Mouse (Mus musculus): ENCODE results near the gene Dhps.
"Not testable (repeated sequence)": the region's sequence is repeated elsewhere in the genome, so short reads cannot be mapped to it uniquely, and the experiment has no call there.

The Dhps gene

DNA sequence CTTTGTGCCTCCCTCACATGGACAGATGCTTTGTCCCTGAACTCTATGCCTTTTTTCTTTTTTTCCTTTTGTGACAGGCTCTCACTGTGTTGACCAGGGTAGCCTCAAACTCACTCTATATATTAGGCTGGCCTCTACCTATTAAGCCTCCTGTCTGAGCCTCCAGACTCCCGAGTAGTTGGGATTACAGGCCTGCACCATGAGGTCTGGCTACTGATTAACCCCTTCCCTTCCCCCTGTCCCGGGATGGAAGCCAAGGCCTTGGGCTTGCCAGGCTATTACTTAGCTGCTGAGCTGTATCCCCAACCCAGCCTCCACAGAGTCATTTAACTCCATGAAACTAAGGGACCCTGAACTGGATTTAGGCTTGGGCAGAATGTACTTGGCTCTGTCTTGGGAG, 6.3 kb upstream of the Dhps start:
- DNase-seq, result no peak

DNA sequence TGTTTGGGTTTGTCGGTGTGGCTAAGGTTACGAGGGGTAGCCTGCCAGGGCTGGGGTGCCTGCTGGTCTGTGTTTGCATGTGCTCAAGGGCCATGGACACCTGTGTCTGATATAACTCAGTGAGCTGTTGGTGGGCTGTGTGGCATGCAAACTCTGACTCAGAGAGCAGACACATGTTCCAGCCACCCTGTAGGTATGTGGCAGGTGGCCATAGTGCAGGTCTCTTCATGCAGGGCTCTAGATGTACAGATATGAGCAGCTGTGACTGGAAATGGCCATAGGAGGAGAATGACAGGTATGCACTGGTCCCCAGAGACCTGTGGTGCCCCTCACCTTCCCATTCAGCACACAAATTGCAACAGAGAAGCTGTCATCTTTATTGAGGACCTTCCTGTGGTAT, 4.4 kb upstream of the Dhps start:
- DNase-seq, result no peak

DNA sequence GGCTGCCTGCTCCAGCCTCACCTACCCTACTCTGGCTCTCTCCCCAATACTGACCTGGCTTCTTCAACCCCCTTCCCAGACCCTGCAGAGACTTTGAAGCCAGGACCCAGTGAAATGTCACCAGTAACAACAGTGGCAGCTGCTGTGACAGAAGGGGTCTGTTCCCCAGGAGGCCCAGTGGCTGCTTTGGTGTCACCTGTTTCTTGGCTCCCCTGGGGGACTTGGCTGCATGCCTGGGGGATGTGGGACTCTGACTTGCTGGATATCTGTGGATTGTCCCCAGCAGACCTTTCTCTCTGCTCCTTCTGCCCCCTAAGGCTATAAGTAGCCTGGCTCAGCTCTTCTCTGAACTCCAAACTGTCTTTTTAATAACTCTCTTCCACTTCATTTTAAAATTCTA, 3.6 kb upstream of the Dhps start, which contains the start of gene Gm5741:
Gene Gm5741, minus strand, starts transcription at position 1 of the 400 bp plus-strand sequence.
- no peak for DNase-seq

DNA sequence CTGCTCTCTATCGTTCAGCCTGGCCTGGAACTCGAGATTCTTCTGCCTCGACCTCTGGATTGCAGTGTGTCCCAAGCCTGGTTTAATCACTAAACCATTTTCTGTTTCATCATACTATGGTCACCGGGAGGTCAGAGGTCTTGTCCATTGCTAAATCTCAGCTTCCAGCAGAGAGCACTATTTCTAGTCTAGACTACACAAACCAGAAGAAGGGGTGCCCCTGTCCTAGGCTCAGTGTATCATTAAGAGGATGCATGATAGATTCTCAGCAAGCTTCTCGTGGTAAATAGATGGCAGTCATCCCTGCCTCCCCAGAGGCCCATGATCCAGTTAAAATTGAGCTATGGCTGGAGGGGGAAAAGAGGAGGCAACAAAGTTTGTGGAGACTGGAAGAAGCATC, 516 bp upstream of the Dhps start:
- DNase-seq, result peak; percentile 24 to 33

DNA sequence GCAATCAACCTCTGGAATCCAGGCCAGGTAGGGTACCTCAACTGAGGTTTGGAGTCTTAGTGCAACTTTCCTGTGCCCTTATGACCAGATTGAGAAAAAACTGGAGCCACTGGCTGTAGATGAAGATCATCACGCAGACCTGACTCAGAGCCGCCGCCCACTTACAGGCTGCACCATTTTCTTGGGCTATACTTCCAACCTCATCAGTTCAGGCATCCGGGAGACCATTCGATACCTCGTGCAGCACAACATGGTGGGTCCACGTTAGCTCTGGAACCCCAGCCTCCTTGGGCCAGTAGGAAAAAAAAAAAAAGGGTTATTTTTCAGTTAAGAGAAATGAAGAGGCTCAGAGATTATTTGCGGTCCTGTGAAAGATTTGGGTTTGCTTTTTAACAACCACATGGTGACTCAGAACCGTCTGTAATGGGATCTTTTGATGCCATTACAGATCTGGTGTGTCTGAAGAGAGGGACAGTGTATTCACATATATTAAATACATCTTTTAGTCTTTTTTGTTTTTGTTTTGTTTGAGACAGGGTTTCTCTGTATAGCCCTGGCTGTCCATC, 890 bp downstream of the Dhps start:
- no peak for DNase-seq

DNA sequence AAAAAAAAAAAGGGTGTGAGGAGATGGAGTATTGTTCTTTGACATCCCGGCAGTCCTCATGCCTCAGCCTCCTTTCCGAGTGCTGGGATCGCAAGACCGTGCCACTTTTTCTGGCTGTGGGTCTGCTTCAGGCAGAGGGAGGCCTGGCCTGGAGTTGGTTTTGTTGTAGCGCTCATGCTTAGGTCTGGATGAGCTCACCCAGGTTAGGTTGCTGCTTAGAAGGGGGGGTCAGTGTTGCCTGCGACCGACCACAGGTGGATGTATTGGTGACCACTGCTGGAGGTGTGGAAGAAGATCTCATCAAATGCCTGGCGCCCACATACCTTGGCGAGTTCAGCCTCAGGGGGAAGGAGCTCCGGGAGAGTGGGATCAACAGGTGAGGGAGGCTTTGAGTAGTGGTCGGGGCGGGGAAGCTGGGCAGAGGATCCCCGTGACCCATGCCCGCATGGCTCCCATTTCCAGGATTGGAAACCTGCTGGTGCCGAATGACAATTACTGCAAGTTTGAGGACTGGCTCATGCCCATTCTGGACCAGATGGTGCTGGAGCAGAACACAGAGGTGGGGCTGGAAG, 1.6 kb downstream of the Dhps start:
- no peak for DNase-seq

DNA sequence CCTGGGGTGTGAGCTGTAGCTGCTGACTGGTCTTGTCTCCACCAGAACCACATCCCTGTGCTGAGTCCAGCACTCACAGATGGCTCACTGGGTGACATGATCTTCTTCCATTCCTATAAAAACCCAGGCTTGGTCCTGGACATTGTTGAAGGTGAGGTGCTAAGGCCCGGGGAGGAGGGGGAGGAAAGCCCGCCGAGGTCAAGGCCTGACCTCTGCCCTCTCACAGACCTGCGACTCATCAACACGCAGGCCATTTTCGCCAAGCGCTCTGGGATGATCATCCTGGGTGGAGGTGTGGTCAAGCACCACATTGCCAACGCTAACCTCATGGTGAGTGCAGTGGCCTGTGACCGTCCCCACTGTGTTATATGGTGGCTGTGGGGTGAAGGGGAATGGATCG, 2.6 kb downstream of the Dhps start:
- no peak for DNase-seq

DNA sequence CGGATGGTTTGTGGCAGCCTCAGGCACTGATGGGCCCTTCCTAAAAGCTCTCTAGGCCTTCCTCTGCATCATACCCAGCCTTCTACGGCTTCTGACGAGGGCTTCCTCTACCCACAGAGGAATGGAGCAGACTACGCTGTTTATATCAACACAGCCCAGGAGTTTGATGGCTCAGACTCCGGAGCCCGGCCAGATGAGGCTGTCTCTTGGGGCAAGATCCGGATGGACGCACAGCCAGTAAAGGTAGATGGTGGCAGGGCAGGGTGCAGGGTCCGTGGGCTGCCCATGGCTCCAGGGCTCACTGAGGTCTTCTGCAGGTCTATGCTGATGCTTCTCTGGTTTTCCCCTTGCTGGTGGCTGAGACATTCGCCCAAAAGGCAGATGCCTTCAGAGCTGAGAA, 3.1 kb downstream of the Dhps start:
- no peak for DNase-seq

DNA sequence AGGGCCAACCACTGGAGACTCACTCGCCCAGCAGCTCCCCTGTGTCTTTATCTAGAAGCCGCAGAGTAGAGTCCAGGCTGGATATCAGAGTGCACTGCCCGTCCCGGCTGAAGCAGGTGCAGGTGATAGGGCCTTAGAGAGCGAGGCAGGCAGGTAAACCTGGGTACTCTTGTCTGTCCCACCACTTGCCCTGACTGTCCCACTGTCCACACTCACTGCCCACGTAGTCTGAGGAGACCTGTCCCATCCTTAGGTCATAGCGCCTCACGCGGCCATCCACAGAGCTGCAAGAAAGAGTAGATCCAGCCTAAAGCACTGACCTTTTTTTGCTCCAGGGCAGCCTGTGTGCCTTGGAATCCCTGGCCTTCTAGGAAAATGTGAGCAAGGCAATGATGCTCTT, 4.4 kb downstream of the Dhps start:
- no peak for DNase-seq

DNA sequence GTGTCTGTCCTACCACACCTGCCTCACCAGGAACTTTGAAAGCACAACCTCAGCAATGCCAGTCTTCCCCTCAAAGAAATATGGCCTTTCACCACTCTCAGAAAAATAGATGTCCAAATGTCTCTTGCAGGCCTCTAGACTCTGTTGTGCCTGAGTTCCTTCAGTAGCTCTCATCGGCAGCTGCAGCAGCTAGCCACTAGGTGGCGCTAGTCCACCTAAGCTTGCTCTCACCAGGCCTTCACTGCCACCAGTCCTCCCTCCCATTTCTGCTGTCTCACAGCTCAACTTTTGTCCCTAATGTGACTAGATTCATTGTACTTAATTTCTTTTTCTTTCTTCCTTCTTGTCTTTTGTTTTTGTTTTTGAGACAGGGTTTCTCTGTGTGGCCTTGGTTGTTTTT, 5.4 kb downstream of the Dhps start:
- peak; percentile 82 for DNase-seq

DNA sequence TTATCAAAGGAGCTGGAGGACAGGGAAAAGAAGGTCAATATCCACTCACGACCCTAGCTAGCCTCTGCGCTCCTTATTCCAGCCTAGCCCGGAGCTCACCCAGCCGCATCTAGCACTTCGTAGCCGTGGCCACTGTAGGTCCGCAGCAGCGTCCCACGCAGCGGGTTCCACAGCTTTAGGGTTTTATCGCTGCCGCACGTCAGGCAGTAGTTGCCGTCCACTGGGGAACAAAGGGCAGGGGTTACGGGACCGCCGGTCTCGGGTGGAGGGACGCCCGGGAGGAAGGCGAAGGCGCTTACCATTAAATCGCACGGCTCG, 8.6 kb downstream of the Dhps start:
- DNase-seq, result no peak

DNA sequence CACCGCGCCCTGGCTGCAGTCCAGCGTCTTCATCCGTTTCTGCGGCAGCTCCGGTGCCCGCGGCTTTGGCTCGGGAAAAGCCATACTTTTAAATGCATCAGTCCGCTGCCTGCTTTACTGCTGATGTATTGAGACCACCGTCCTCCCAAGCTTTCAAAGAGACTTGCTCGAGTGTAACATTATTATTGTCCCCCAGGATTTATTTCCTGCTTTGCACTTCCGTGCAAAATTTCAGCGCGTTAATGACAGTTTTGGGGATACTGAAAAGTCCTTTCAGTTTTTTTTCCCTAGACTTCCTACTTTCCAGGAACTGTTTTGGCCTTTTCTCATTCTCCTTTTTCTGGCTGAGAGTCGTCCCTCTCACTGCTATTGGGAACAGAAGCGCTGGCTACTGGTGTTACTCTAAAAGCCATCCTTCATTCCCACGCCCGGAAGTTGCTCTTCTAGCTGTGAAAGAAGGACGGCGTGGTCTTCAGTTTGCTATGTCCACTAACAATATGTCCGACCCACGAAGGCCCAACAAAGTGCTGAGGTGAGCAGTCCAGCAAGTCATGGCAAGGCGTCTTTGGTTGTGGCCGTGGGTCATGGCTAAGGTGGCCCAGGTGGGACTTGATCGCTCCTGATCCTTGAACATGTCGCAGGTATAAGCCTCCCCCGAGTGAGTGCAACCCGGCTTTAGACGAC, 9.1 kb downstream of the Dhps start, which contains the start of gene Wdr83os:
Gene Wdr83os, plus strand, starts transcription at position 209 of the 684 bp plus-strand sequence.
- peak; percentile 76 to 80 for DNase-seq

DNA sequence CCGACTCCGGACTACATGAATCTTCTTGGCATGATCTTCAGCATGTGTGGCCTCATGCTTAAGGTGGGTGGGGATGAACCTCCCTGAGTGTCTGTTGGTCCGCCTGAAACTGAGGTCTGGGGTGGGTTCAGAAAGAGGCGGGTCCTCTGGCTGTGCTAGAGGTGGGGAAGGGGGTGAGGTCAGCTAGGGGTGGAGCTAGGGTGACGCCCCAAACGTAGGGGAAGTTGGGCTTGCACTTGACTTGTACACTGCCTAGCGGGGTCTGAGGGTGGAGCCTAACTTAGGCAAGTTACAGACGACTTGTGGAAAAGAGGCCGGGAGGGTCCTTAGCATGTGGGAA, 9.6 kb downstream of the Dhps start, which contains the start of gene Wdr83:
Gene Wdr83, minus strand, starts transcription at position 91 of the 340 bp plus-strand sequence.
- DNase-seq, result peak; percentile 77 to 81

DNA sequence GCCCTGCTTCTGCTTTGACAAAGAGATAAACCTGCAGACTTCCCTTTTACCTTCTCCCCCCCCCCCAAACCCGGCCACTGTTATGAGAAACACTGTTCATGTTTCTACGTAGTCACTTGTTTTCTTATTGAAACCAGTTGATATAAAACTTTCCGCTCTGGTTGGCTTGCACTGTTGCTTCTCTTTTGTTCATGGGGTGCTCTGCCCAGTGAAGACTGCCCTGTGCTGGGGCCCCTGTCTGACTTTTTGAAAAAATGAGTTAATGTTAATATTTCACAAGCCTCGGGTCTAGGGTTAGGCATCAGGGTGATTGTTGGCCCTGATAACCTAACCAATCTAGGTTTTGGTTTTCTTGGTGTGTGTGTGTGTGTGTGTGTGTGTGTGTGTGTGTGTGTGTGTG, 10.6 kb downstream of the Dhps start:
- DNase-seq, result not testable (repeated sequence)

DNA sequence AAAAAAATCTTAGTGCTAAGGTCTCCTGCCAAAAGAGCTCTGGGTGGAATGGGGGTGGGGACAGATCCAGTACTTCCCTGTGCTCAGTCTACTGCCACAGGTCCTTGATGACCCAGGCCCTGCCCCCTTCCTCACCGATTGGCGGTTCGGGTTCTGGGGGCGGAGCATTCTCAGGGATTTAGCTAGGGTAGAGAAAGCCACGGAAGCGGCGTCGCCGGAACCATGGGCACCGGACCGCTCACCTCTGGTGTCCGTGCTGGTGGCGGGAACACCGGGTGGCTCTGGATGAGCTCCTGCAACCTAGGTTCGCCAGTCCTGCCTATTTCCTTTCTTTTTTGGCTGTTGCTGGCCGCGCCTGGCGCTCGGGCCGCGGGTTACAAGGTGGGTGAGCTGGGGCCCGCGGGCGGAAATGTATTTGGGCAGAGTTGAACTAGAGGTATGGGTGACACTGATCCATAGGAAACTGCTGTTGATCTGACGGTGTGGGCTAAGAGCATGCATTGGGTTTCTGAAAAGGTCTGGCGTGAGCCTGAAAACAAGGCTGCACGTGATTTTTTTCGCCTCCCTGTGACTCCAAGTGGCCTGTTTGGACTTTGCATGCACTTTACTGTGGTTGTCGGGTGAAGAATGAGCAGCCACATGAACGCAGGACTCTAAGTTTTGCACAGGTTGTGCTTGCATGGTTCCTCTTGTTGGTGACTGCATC, 11.7 kb downstream of the Dhps start, which contains the start of gene Man2b1:
Gene Man2b1, plus strand, starts transcription at position 163 of the 706 bp plus-strand sequence.
- peak; percentile 89 for DNase-seq

DNA sequence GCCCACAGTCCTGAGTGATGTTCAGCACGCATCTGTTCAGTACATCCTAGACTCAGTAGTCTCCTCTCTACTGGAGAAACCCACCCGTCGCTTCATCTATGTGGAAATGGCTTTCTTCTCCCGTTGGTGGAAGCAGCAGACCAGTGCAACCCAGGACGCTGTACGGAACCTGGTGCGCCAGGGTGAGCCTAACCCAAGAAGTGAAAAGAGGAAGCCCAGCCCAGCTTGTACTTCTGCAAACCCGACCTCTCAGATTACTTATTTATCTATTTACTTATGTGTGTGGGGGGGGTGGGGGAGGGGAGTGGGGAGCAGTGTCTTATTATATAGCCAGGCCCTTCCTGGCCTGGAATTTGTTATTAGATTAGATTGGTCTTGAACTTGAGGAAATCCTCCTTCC, 13.1 kb downstream of the Dhps start:
- DNase-seq, result peak; percentile 67 to 71

DNA sequence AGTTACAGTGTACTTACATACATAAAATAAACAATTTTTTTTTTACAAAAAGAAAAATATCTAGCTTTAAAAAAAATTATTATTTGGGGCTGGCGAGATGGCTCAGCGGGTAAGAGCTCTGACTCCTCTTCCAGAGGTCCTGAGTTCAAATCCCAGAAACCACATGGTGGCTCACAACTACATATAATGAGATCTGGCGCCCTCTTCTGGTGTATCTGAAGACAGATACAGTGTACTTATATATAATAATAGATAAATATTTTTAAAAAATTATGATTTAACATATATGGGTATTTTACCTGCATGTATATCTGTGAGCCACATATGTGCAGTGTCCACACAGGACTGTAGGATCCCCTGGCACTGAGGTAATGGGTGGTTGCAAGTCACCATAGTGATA, 14.7 kb downstream of the Dhps start:
- peak; percentile 50 to 53 for DNase-seq

DNA sequence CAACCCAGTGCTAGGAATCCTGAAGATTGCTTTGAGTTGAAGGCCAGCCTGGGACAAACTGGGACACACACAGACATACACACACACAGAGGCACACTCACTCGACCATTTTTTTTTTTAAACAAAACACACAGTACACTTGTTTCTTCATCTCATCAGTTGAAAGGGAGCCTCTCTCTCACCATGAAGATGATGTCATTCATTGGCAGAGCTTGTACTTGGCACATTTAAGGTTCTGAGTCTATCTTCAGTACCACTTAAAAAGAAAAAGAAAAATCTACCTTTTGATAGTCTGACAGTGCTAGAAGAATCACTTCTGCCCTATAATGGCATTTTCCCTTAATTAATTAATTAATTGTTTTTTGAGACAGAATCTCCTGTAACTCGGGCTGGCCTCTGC, 17.2 kb downstream of the Dhps start:
- no peak for DNase-seq

DNA sequence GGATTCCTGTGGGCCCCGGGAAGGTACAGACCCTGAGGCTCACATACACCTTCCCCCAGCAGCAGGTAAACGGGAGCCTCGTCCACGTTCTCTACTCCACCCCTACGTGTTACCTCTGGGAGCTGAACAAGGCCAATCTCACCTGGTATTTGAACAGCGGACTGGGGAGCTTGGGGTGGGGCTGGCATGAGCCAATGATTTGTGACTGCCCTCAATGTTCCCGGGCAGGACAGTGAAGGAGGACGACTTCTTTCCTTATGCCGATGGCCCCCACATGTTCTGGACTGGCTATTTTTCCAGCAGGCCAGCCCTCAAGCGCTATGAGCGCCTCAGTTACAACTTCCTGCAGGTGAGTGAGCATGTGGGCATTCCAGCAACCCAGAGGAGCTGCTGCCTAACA, 19.3 kb downstream of the Dhps start:
- DNase-seq, result no peak

DNA sequence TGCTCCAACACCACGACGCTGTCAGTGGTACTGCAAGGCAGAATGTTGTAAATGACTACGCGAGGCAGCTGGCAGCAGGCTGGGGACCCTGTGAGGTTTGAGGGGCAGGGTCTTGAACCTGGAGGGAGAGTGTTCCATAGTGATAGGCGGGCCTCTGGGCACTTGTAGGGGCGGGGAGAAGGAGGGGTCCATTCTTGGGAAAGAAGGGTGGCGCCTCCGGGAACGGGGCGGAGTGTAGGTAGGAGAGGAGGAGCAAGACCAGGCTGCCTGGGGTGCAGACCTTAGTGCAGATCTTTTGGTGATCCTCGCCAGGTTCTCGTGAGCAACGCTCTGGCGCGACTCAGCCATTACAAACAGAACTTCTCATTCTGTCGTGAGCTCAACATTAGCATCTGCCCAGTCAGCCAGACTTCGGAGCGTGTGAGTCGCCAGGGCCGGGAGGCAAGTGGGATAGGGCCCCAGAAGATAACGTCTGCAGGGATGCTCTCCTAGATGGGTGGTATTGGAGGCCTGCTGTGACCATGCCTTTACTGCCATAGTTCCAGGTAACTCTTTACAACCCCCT, 20.1 kb downstream of the Dhps start:
- no peak for DNase-seq

DNA sequence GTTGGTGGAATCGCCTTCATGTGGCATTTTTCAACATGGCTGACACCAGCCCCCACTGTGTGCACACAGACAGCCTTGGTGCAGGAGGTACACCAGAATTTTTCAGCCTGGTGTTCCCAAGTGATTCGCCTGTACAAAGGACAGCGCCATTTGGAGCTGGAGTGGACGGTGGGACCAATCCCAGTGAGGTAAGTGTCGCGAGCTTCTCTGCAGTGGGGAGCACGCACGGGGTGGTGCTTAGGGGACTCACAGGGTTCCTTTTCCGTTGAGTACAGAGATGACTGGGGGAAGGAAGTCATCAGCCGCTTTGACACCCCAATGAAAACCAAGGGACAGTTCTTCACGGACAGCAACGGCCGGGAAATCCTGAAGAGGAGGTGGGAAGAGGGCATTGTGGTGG, 23.5 kb downstream of the Dhps start:
- no peak for DNase-seq

DNA sequence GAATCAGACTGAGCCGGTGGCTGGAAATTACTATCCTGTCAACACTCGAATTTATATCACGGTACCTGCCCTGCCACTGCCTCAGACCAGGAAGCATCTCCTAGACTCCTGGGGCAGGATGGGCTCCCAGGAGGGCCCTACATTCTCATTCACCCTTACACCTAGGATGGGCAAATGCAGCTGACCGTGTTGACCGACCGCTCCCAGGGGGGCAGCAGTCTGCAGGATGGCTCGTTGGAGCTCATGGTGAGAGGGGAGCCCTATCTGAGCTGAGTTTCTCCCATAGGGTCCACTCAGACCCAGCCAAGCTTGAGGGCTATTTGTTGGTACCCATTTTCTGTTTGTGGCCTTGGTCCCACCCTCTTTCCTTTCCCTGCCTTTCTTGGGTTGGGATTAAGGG, 24.0 kb downstream of the Dhps start:
- no peak for DNase-seq

DNA sequence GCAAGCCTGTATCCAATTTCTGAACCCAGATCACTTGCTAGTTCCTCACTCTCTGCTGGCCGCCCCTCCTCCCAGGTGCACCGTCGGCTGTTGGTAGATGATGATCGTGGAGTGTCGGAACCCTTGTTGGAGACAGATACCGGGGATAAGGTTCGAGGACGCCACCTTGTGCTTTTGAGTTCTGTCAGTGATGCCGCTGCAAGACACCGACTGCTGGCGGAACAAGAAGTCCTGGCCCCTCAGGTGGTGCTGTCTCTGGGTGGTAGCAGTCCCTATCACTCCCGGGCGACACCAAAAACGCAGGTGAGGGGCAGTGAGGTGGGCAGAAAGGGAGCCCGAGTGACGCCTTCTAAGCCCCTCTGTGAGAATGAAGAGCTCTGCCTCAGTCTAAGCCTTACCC, 24.6 kb downstream of the Dhps start:
- DNase-seq, result no peak

DNA sequence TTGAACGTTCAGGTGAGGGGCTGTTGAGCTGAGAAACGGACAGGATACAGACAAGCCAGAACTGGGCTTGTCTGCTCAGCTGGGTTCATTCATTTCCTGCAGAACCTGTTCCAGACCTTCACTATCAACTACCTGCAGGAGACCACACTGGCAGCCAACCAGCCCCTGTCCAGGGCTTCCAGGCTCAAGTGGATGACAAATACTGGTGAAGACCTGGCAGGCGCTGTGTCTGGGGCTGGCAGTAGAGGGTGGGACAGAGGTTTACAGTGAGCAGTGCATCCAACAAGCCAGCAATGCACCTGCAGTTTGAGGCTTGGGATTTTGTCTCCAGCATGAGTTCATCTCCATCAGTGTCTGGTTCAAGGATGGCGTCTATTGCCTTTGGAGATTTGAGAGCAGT, 25.3 kb downstream of the Dhps start:
- DNase-seq, result no peak

All from B cell, adult 2 months (primary cell).